Mouse (Mus musculus) embryonic facial prominence, embryonic 14.5 days (tissue): ENCODE measurements around the gene Gm5901. TPM values are rescaled to one million over a fixed set of nuclear protein-coding genes. Genes with fewer than 3 reads are reported as not detected.

ENCODE experiments used
- ATAC-seq: fragments of 200-750 bp; cut with Nextera tagmentation; 2 replicates; pipeline ENCODE4 v1.8.0; 2017; ENCODE audit warnings: low read depth, moderate number of reproducible peaks, moderate TSS enrichment
- DNase-seq: peaks from one replicate; pipeline ENCODE4 v3.0.0-alpha.2; 2015; ENCODE audit warnings: low spot score
- H3K27ac ChIP-seq: fragments of 300-500 bp; sonication (generic); replicated peaks from 2 replicates; pipeline ENCODE4 v1.5.1; 2014; ENCODE audit warnings: low read depth, mild to moderate bottlenecking, low read length, moderate library complexity
- H3K27me3 ChIP-seq: fragments of 300-500 bp; sonication (generic); replicated peaks from 2 replicates; pipeline ENCODE4 v1.6.1; 2014; ENCODE audit warnings: low read length; ENCODE audit not compliant: control insufficient read depth, insufficient read depth
- H3K36me3 ChIP-seq: fragments of 300-500 bp; sonication (generic); 2 replicates; pipeline ENCODE4 v1.6.1; 2014; ENCODE audit warnings: low read length, mixed read lengths; ENCODE audit not compliant: control insufficient read depth, insufficient read depth
- H3K4me1 ChIP-seq: fragments of 300-500 bp; sonication (generic); 2 replicates; pipeline ENCODE4 v1.6.1; 2014; ENCODE audit warnings: antibody characterized with exemption, low read length; ENCODE audit not compliant: control insufficient read depth, insufficient read depth
- H3K4me2 ChIP-seq: fragments of 300-500 bp; sonication (generic); 2 replicates; pipeline ENCODE4 v1.6.1; 2014; ENCODE audit warnings: low read depth, mild to moderate bottlenecking, low read length, moderate library complexity, mixed read lengths
- H3K4me3 ChIP-seq: fragments of 300-500 bp; sonication (generic); 2 replicates; pipeline ENCODE4 v1.5.1; 2014; ENCODE audit warnings: low read depth, mild to moderate bottlenecking, low read length
- H3K9ac ChIP-seq: fragments of 300-500 bp; sonication (generic); 2 replicates; pipeline ENCODE4 v1.6.1; 2014; ENCODE audit warnings: low read depth, mild to moderate bottlenecking, low read length, moderate library complexity, mixed read lengths
- H3K9me3 ChIP-seq: fragments of 300-500 bp; sonication (generic); 2 replicates; pipeline ENCODE4 v1.6.1; 2016; ENCODE audit warnings: low read length; ENCODE audit not compliant: control insufficient read depth
- WGBS: fragments of 180-500 bp; shearing (Covaris S2); extraction: QIAGEN DNeasy Blood & Tissue Kit; methylation state at CpG from one replicate; pipeline ENCODE4 v1.1.7; 2014; 5-methylcytosine and 5-hydroxymethylcytosine counted together
- polyA plus RNA-seq: library from polyadenylated mRNA; unstranded; fragments of >200 nt; fragmentation: Nextera tagmentation; extraction: Ambion mirVana; gene quantifications from 2 replicates; pipeline ENCODE4 v1.2.1, GENCODE M21; 2014

Gene Gm5901
- polyA plus RNA-seq, 1 experiment from 2014 or later = not detected

GRCm38 (mm10) chr7:105416529-105416928 is 41.7 kb downstream of the Gm5901 start:
- 91% methylated on average over 7 of the region's 7 CpGs for WGBS
- ATAC-seq (no peak), DNase-seq (no peak)
- no peak overlapping the region for H3K27ac ChIP-seq
- no peak overlapping the region for H3K4me3 ChIP-seq
- no peak overlapping the region for H3K9ac ChIP-seq
- H3K4me2 ChIP-seq = no peak overlapping the region
- no peaks in the 10 kb centered on the region for H3K36me3 ChIP-seq
- no peaks in the 10 kb centered on the region for H3K4me1 ChIP-seq
- no peaks in the 10 kb centered on the region for H3K27me3 ChIP-seq
- no peaks in the 10 kb centered on the region for H3K9me3 ChIP-seq

- ATAC-seq = no peak
- Histone ChIP-seq H3K4me1 (no peaks in the 10 kb centered on the region), H3K36me3 (no peaks in the 10 kb centered on the region), H3K9ac (no peak overlapping the region), H3K27me3 (no peaks in the 10 kb centered on the region), H3K9me3 (no peaks in the 10 kb centered on the region), H3K4me3 (no peak overlapping the region), H3K4me2 (no peak overlapping the region), H3K27ac (no peak overlapping the region)
- no peak for DNase-seq
- WGBS = 79% methylated on average over 5 of the region's 5 CpGs
Observed at GRCm38 (mm10) chr7:105418106-105418505, 43.3 kb downstream of the Gm5901 start.

- no peaks in the 10 kb centered on the region for H3K9me3 ChIP-seq
- H3K9ac ChIP-seq = no peak overlapping the region
- no peak overlapping the region for H3K27ac ChIP-seq
- ATAC-seq = no peak
- 46% methylated on average over 2 of the region's 2 CpGs for WGBS
- no peak for DNase-seq
- H3K36me3 ChIP-seq = no peaks in the 10 kb centered on the region
- peaks cover 20% of the 10 kb centered on the region for H3K27me3 ChIP-seq
- H3K4me1 ChIP-seq = 0 out of 2 replicates have a peak, but pooled peaks cover 1% of the 10 kb centered on the region
- no peak overlapping the region for H3K4me3 ChIP-seq
- H3K4me2 ChIP-seq = no peak overlapping the region
Observed at GRCm38 (mm10) chr7:105420903-105421302, 46.1 kb downstream of the Gm5901 start.

DNA sequence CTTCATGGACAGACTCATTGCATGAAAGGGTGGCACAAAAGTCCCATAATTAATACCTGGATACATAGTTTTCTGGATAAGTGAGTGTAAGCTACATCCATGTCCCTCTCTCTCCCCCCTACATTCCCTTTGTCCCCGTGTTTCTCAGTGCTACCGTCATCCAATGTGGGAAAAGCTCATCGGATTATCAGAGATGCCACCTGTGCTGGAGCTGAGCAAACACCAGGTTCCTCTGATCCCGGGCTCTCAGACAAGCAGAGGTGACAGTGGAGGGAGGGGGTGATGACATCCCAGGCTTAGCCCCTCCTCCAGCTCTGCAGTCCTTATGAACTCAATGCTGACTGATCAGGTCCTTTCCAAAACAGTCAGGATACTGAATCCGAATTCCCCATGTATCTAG is 49.5 kb downstream of the Gm5901 start:
- no peak overlapping the region for H3K27ac ChIP-seq
- no peaks in the 10 kb centered on the region for H3K9me3 ChIP-seq
- no peak overlapping the region for H3K4me2 ChIP-seq
- no peaks in the 10 kb centered on the region for H3K36me3 ChIP-seq
- WGBS = 32% methylated on average over 5 of the region's 5 CpGs
- no peak overlapping the region for H3K9ac ChIP-seq
- H3K4me1 ChIP-seq = 0 out of 2 replicates have a peak, but pooled peaks cover 4% of the 10 kb centered on the region
- H3K27me3 ChIP-seq = peaks cover 44% of the 10 kb centered on the region
- DNase-seq (no peak), ATAC-seq (no peak)
- no peak overlapping the region for H3K4me3 ChIP-seq

DNA sequence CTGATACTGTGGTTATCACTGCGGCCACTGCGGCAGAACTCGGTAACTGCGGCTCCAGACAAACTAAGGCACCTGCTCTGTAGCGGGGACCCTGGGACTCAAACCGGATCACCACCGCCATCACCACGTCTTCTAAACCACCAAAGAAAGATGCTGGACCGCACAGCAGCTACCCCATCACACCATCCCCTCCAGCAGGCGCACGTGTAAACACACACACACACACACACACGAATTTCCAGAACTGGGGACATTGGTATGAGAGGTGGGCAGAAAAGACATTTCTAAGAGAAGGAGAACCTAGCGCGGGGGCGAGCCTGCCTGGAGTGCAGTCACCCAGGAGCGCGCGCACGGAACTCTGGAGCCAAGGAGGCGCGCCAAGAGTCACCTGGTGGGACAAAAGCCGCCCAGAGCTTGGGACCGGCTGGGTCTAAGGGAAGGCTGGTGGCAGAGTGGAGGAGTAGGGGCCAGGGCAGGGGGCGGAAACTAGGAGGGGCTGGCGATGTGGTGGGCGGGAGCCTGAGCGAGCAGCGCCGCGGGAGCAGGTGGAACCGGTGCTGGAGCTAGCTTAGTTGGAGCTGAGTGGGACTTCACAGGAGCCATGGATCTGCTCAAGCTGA is 50.7 kb downstream of the Gm5901 start, which contains the start of gene Cckbr:
Cckbr (plus strand) TSS at position 308 of the 620 bp plus-strand sequence.
- DNase-seq (peak; percentile 30), ATAC-seq (peak; percentile 85)
- WGBS = under 1% methylated on average over 23 of the region's 31 CpGs
- H3K4me2 ChIP-seq = peak within 1 kb of the TSS; percentile 69
- H3K9me3 ChIP-seq = no peaks in the 10 kb centered on the region
- H3K4me1 ChIP-seq = 0 out of 2 replicates have a peak, but pooled peaks cover 4% of the 10 kb centered on the region
- H3K36me3 ChIP-seq = no peaks in the 10 kb centered on the region
- H3K4me3 ChIP-seq = peak within 1 kb of the TSS; percentile 38
- H3K27me3 ChIP-seq = peaks cover 44% of the 10 kb centered on the region
- peak within 1 kb of the TSS; percentile 40 for H3K9ac ChIP-seq
- no peak within 1 kb of the TSS for H3K27ac ChIP-seq

GRCm38 (mm10) chr7:105426051-105426450 is 51.2 kb downstream of the Gm5901 start:
- Histone ChIP-seq H3K4me1 (0 out of 2 replicates have a peak, but pooled peaks cover 4% of the 10 kb centered on the region), H3K4me3 (peak overlapping the region; percentile 38), H3K4me2 (peak overlapping the region; percentile 69), H3K27me3 (peaks cover 44% of the 10 kb centered on the region), H3K9me3 (no peaks in the 10 kb centered on the region), H3K27ac (no peak overlapping the region), H3K9ac (peak overlapping the region; percentile 40), H3K36me3 (no peaks in the 10 kb centered on the region)
- 6% methylated on average over 8 of the region's 11 CpGs for WGBS
- DNase-seq = no peak
- peak; percentile 13; the same call in 1 of the 2 replicates for ATAC-seq

Other genes starting within 250 kb of the Gm5901 start
- not detected in 2 replicates for gene Olfr683, start 228.0 kb upstream of the Gm5901 start, polyA plus RNA-seq
- not detected in 2 replicates for gene Olfr684, start 211.4 kb upstream of the Gm5901 start, polyA plus RNA-seq
- 0.10 and 0.31 TPM in 2 replicates for gene Olfr685, start 189.0 kb upstream of the Gm5901 start, polyA plus RNA-seq
- gene Olfr686, start 167.6 kb upstream of the Gm5901 start, polyA plus RNA-seq = not detected in 2 replicates
- not detected in 2 replicates for gene Olfr688, start 86.9 kb upstream of the Gm5901 start, polyA plus RNA-seq
- 0.18 TPM in 2 replicates for gene Olfr689, start 63.9 kb upstream of the Gm5901 start, polyA plus RNA-seq
- not detected in 2 replicates for gene Olfr690, start 40.9 kb upstream of the Gm5901 start, polyA plus RNA-seq
- gene Olfr691, start 32.8 kb upstream of the Gm5901 start, polyA plus RNA-seq = 0.34 TPM in 1 of 2 replicates, not detected in the other
- 0.18 and 0.35 TPM in 2 replicates for gene Olfr692, start 6.8 kb upstream of the Gm5901 start, polyA plus RNA-seq
- 37.6 and 39.0 TPM in 2 replicates for gene Fam160a2, start 25.0 kb downstream of the Gm5901 start, polyA plus RNA-seq
- 0.10 and 0.36 TPM in 2 replicates for gene Cnga4, start 29.5 kb downstream of the Gm5901 start, polyA plus RNA-seq
- 0.10 and 0.22 TPM in 2 replicates for gene Cckbr, start 50.7 kb downstream of the Gm5901 start, polyA plus RNA-seq
- gene Cavin3, start 107.3 kb downstream of the Gm5901 start, polyA plus RNA-seq = 120 and 137 TPM in 2 replicates
- gene Smpd1, start 179.3 kb downstream of the Gm5901 start, polyA plus RNA-seq = 51.8 and 54.6 TPM in 2 replicates
- 45.6 and 48.2 TPM in 2 replicates for gene Apbb1, start 206.6 kb downstream of the Gm5901 start, polyA plus RNA-seq
- 0.38 and 0.40 TPM in 2 replicates for gene Hpx, start 225.1 kb downstream of the Gm5901 start, polyA plus RNA-seq